Mouse (Mus musculus) liver, embryonic 12.5 days (tissue): ENCODE results near the gene Tbpl2. TPM values are rescaled to one million over a fixed set of nuclear protein-coding genes. Genes with fewer than 3 reads are reported as not detected.
A peak's percentile ranks its signal among the peaks of the same experiment; 100 is the strongest.

Experiments
- ATAC-seq: fragments of 200-750 bp; cut with Nextera tagmentation; 2 replicates; pipeline ENCODE4 v1.8.0; 2017; ENCODE audit warnings: moderate number of reproducible peaks, mild to moderate bottlenecking, moderate library complexity
- H3K27ac ChIP-seq: fragments of 300-500 bp; sonication (generic); 2 replicates; pipeline ENCODE4 v1.5.1; 2016; ENCODE audit warnings: mild to moderate bottlenecking
- H3K27me3 ChIP-seq: fragments of 300-500 bp; sonication (generic); replicated peaks from 2 replicates; pipeline ENCODE4 v1.6.1; 2016; ENCODE audit warnings: mild to moderate bottlenecking, moderate library complexity
- H3K36me3 ChIP-seq: fragments of 300-500 bp; sonication (generic); 2 replicates; pipeline ENCODE4 v1.6.1; 2016; ENCODE audit warnings: mild to moderate bottlenecking, moderate library complexity
- H3K4me1 ChIP-seq: fragments of 300-500 bp; sonication (generic); 2 replicates; pipeline ENCODE4 v1.6.1; 2016
- H3K4me2 ChIP-seq: fragments of 300-500 bp; sonication (generic); 2 replicates; pipeline ENCODE4 v1.6.1; 2016; ENCODE audit warnings: mild to moderate bottlenecking, moderate library complexity
- H3K4me3 ChIP-seq: fragments of 300-500 bp; sonication (generic); 2 replicates; pipeline ENCODE4 v1.5.1; 2016; ENCODE audit warnings: mild to moderate bottlenecking, moderate library complexity
- H3K9ac ChIP-seq: fragments of 300-500 bp; sonication (generic); 2 replicates; pipeline ENCODE4 v1.6.1; 2016; ENCODE audit warnings: mild to moderate bottlenecking, moderate library complexity
- H3K9me3 ChIP-seq: fragments of 300-500 bp; sonication (generic); replicated peaks from 2 replicates; pipeline ENCODE4 v1.6.1; 2016; ENCODE audit warnings: mild to moderate bottlenecking, moderate library complexity
- WGBS: fragments of 180-500 bp; shearing (Covaris S2); methylation state at CpG from one replicate; pipeline ENCODE4 v1.1.7; 2016; ENCODE audit not compliant: insufficient replicate concordance; 5-methylcytosine and 5-hydroxymethylcytosine counted together
- polyA plus RNA-seq: library from polyadenylated mRNA; unstranded; fragments of >200 nt; fragmentation: Nextera tagmentation; extraction: Ambion mirVana; gene quantifications from 2 replicates; pipeline ENCODE4 v1.2.1, GENCODE M21; 2016

Gene Tbpl2
- polyA plus RNA-seq, result not detected in 2 replicates

GRCm38 (mm10) chr2:24096495-24096894, at the start of gene Tbpl2:
TSS of gene Tbpl2 (minus strand) at chr2:24096595.
- Histone ChIP-seq H3K4me1 (no peaks in the 10 kb centered on the region), H3K4me2 (no peak within 1 kb of the TSS), H3K9ac (no peak within 1 kb of the TSS), H3K36me3 (no peaks in the 10 kb centered on the region), H3K27me3 (no peaks in the 10 kb centered on the region), H3K27ac (no peak within 1 kb of the TSS), H3K4me3 (no peak within 1 kb of the TSS), H3K9me3 (no peaks in the 10 kb centered on the region)
- ATAC-seq, result no peak
- WGBS, result 46% methylated on average over 4 of the region's 4 CpGs

DNA sequence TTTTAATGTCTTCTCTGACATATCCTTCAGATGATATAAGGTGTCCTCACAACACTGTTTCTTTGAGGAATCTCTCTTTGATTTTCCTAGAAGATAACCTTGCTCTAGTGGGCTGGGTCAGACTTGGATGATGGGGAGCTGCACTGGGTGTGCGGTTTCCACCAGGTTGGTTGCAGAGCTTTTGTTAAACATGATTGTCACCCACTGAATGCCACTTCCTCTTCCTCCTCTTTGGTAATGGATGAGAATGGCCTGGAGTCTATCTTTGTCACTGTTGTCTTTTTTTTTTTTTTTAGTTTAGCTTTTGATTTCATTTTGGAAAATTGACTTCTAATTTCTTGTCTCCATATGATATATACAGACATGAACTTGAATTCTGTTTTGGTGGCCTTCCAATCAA, 38.0 kb upstream of the Tbpl2 start:
- no peak overlapping the region for H3K4me2 ChIP-seq
- no peaks in the 10 kb centered on the region for H3K27me3 ChIP-seq
- WGBS, result 58% methylated on average over 1 of the region's 1 CpGs
- no peak overlapping the region for H3K4me3 ChIP-seq
- no peaks in the 10 kb centered on the region for H3K4me1 ChIP-seq
- H3K27ac ChIP-seq, result no peak overlapping the region
- ATAC-seq, result no peak
- 0 out of 2 replicates have a peak, but pooled peaks cover 4% of the 10 kb centered on the region for H3K9me3 ChIP-seq
- H3K9ac ChIP-seq, result no peak overlapping the region
- no peaks in the 10 kb centered on the region for H3K36me3 ChIP-seq

- ATAC-seq, result no peak
- Histone ChIP-seq H3K4me2 (no peak overlapping the region), H3K27me3 (no peaks in the 10 kb centered on the region), H3K4me3 (no peak overlapping the region), H3K9me3 (no peaks in the 10 kb centered on the region), H3K4me1 (no peaks in the 10 kb centered on the region), H3K9ac (no peak overlapping the region), H3K27ac (no peak overlapping the region), H3K36me3 (no peaks in the 10 kb centered on the region)
Observed at GRCm38 (mm10) chr2:24109085-24109484, 12.7 kb upstream of the Tbpl2 start.

GRCm38 (mm10) chr2:24103619-24104289, 7.4 kb upstream of the Tbpl2 start:
- Histone ChIP-seq H3K4me3 (no peak overlapping the region), H3K9me3 (no peaks in the 10 kb centered on the region), H3K27ac (no peak overlapping the region), H3K36me3 (no peaks in the 10 kb centered on the region), H3K4me1 (no peaks in the 10 kb centered on the region), H3K4me2 (no peak overlapping the region), H3K9ac (no peak overlapping the region), H3K27me3 (no peaks in the 10 kb centered on the region)
- ATAC-seq, result no peak
- 40% methylated on average over 4 of the region's 4 CpGs for WGBS

- no peaks in the 10 kb centered on the region for H3K36me3 ChIP-seq
- no peak for ATAC-seq
- WGBS, result 54% methylated on average over 1 of the region's 1 CpGs
- H3K27ac ChIP-seq, result no peak overlapping the region
- H3K27me3 ChIP-seq, result no peaks in the 10 kb centered on the region
- H3K9ac ChIP-seq, result no peak overlapping the region
- no peaks in the 10 kb centered on the region for H3K9me3 ChIP-seq
- H3K4me2 ChIP-seq, result no peak overlapping the region
- H3K4me1 ChIP-seq, result no peaks in the 10 kb centered on the region
- H3K4me3 ChIP-seq, result no peak overlapping the region
Observed at GRCm38 (mm10) chr2:24090921-24091320, 5.5 kb downstream of the Tbpl2 start.

GRCm38 (mm10) chr2:24050459-24050858, 45.9 kb downstream of the Tbpl2 start:
- Histone ChIP-seq H3K4me1 (peaks cover 15% of the 10 kb centered on the region), H3K27me3 (no peaks in the 10 kb centered on the region), H3K27ac (no peak overlapping the region), H3K9me3 (no peaks in the 10 kb centered on the region), H3K36me3 (no peaks in the 10 kb centered on the region), H3K9ac (no peak overlapping the region), H3K4me3 (no peak overlapping the region), H3K4me2 (no peak overlapping the region)
- WGBS, result 51% methylated on average over 3 of the region's 3 CpGs
- no peak for ATAC-seq

DNA sequence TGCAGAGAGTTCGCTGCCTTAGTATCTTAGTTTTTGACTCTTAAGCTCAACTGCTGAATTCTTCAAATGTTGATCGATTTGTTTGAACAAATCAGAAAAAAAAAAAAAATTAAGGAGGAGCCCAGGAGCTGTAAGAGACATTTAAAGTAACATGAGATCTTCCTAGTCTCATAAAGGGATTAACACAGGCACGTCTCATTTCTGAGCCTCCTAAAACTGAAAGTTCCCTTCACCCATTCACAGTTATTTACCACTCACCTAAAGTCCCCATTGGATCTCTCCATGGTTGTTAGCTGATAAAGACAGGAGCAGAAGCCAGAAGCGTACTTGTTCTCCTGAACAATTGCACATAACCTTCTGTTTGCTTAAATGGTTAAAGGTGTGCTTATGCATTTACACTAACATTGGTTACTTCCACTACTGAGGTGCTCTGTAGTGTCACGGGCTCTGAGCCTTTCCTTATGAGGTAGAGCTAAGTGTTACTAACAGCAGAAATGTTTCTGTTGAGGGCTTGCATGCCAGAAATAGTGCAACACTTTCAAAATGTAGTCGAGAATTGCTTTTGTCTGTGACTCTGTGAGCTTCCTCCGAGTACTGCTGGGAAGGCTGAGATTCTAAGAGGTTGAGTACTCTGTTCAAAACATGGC, 46.9 kb downstream of the Tbpl2 start, which contains the start of gene Hnmt:
Gene Hnmt, minus strand, starts transcription at position 51 of the 647 bp plus-strand sequence.
- Histone ChIP-seq H3K27me3 (no peaks in the 10 kb centered on the region), H3K4me2 (peak within 1 kb of the TSS; percentile 60), H3K9me3 (no peaks in the 10 kb centered on the region), H3K9ac (no peak within 1 kb of the TSS), H3K4me3 (peak within 1 kb of the TSS; percentile 38), H3K36me3 (no peaks in the 10 kb centered on the region), H3K27ac (no peak within 1 kb of the TSS), H3K4me1 (peaks cover 15% of the 10 kb centered on the region)
- no peak for ATAC-seq
- 38% methylated on average over 7 of the region's 7 CpGs for WGBS

DNA sequence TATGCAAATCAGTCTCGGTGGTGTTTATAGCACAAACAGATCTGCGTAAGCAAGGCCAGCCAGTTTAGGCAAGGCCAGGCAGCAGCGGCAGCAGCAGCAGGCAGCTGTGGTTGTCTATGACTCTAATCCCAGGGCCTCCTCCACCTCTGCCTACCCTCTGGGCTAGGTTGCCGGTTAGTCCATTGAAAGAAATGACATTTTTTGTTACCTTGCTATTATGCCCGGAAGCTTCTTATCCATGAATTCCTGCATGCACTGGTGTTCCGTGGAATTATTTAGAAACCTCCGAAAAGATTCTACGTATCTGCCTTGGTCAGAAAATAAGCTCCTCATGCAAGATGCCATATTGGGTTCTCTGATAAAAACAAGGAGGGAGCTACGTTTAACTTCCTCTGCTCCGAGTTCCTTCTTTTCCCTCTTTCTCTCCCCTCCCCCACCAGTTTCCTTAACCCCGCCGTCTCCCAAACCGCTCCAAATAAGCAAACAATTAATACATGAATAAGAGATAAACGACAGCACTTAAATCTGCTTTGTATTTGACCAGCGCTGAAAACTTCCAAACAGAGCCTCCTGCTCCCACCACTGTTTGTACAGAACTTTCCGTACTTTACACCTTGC, 47.8 kb downstream of the Tbpl2 start:
- no peaks in the 10 kb centered on the region for H3K27me3 ChIP-seq
- no peaks in the 10 kb centered on the region for H3K36me3 ChIP-seq
- H3K9me3 ChIP-seq, result no peaks in the 10 kb centered on the region
- 0 out of 2 replicates have a peak, but pooled peaks have one; percentile 5 for ATAC-seq
- H3K4me3 ChIP-seq, result peak overlapping the region; percentile 38
- no peak overlapping the region for H3K9ac ChIP-seq
- peaks cover 15% of the 10 kb centered on the region for H3K4me1 ChIP-seq
- 12% methylated on average over 16 of the region's 16 CpGs for WGBS
- H3K4me2 ChIP-seq, result peak overlapping the region; percentile 60
- no peak overlapping the region for H3K27ac ChIP-seq

- Histone ChIP-seq H3K9me3 (no peaks in the 10 kb centered on the region), H3K27ac (no peak overlapping the region), H3K4me1 (peaks cover 15% of the 10 kb centered on the region), H3K27me3 (no peaks in the 10 kb centered on the region), H3K36me3 (no peaks in the 10 kb centered on the region), H3K4me2 (peak overlapping the region; percentile 60), H3K4me3 (peak overlapping the region; percentile 38), H3K9ac (no peak overlapping the region)
- WGBS, result 55% methylated on average over 6 of the region's 6 CpGs
- ATAC-seq, result no peak
Observed at GRCm38 (mm10) chr2:24047551-24048479, 48.6 kb downstream of the Tbpl2 start.

GRCm38 (mm10) chr2:24042901-24043300, 53.5 kb downstream of the Tbpl2 start:
- H3K4me1 ChIP-seq, result no peaks in the 10 kb centered on the region

DNA sequence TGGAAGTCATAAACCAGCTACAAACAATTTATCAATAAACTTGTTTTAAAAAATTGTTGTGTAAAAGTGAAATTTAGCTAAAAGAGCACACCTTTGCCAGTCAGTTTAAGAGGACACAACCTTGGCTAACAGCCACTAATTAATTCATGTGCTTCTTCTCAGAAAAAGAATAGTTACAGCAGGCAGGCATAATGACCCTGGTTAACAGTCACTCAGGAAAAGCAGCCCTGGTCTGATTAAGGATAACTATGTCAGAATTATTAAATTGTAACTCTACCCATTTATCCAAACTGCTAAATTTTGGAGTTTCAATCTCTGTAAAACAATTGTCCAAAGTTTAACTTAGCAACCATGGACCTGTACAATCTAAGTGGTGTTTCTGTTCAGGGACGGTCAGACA, 55.9 kb downstream of the Tbpl2 start:
- H3K36me3 ChIP-seq, result no peaks in the 10 kb centered on the region
- no peak for ATAC-seq
- H3K4me1 ChIP-seq, result no peaks in the 10 kb centered on the region
- no peak overlapping the region for H3K4me2 ChIP-seq
- H3K9ac ChIP-seq, result no peak overlapping the region
- no peaks in the 10 kb centered on the region for H3K27me3 ChIP-seq
- no peaks in the 10 kb centered on the region for H3K9me3 ChIP-seq
- no peak overlapping the region for H3K4me3 ChIP-seq
- no peak overlapping the region for H3K27ac ChIP-seq
- 82% methylated on average over 1 of the region's 1 CpGs for WGBS

More at GRCm38 (mm10) chr2:24042901-24043300, 53.5 kb downstream of the Tbpl2 start:
- Histone ChIP-seq H3K9me3 (no peaks in the 10 kb centered on the region), H3K4me3 (no peak overlapping the region), H3K4me2 (no peak overlapping the region), H3K9ac (no peak overlapping the region), H3K27me3 (no peaks in the 10 kb centered on the region), H3K36me3 (no peaks in the 10 kb centered on the region), H3K27ac (no peak overlapping the region)
- ATAC-seq, result no peak
- WGBS, result 68% methylated on average over 1 of the region's 1 CpGs
